Mouse (Mus musculus) lung, adult 2 months (tissue): ENCODE results near the gene Ufd1.

ENCODE experiments used
- CTCF ChIP-seq: fragments of 200-500 bp; IDR thresholded peaks from 2 replicates; pipeline ENCODE4 v1.5.1; 2011; ENCODE audit warnings: mild to moderate bottlenecking, low read length, control low read depth; ENCODE audit not compliant: insufficient read depth
- POLR2A ChIP-seq: fragments of 200-500 bp; IDR thresholded peaks from 2 replicates; pipeline ENCODE4 v1.6.1; 2011; ENCODE audit warnings: low read depth, mild to moderate bottlenecking, control low read depth, low read length, borderline replicate concordance; ENCODE audit errors: extremely low read depth

GRCm38 (mm10) chr16:18846301-18846820 lies 34.8 kb downstream of the Ufd1 start:
- TF ChIP-seq CTCF: no peak
- TF ChIP-seq POLR2A: no peak
